Mouse (Mus musculus): ENCODE results near the gene Tmem199.

Tmem199 gene

DNA sequence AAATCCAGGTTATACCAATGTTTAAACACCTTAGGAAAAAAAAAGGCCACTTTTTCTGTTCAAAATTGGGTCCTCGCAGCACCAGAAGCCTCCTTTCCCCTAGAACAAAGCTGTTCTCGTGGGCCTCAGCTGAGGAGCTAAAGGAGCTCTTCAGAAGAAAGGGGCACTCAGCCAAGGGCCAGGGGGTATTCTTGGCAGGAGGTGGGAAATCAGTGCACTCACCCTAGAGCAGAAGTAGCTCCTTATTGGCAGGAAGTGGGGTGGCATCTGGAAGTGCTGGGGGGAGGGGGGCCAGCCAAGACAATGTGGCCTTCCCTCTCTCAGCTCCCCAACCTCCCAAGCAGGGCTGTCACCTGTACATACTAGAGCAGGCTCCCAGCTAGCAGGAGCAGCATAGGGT, 12.9 kb upstream of the Tmem199 start:
- 32% methylated on average over 2 of the region's 2 CpGs for WGBS

- 65% methylated on average over 9 of the region's 9 CpGs for WGBS
Measured at GRCm38 (mm10) chr11:78523241-78523955, 11.4 kb upstream of the Tmem199 start.

DNA sequence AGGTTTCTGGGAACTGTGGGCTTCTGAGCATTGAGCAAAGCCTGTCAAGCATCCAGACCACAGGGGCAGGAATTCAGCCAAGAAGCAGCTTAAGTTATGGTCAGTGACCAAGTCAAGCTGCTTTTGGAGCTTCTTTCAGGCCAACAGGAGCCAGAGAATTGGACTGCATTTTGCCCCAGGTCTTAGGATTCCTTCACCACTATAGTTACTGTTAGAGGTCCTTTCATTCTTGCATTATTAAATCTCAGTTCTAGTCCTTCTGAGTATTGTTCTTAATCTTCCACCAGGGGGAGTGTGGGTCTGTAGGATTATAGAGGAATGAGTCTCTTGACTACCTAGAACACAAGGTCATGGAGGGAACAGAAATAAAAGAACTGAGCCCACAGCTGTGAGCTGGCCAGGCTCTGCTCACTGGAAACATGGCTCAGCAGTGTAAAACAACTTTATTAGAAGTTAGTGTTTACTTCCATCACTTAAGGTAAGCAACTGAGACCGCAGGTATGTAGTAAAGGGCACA, 10.6 kb upstream of the Tmem199 start:
- WGBS = 89% methylated on average over 1 of the region's 1 CpGs

GRCm38 (mm10) chr11:78521880-78522279, 9.9 kb upstream of the Tmem199 start:
- 67% methylated on average over 3 of the region's 3 CpGs for WGBS

DNA sequence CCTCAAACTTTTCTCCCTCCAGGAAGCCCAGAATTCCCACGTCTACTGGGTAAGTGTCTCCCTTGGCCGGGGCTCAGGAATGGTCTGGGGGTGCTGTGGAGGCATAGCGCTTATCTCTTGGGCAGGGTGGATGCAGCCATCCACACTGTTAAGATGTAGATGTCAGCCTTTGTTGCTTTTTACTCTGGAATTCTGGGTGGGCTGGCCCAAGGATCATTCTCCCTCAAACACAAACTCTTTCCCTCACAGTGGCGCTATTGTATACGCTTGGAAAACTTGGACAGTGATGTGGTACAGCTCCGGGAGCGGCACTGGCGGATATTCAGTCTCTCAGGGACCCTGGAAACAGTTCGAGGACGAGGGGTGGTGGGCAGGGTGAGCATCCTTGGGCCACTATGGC, 7.0 kb upstream of the Tmem199 start:
- 71% methylated on average over 10 of the region's 10 CpGs for WGBS

DNA sequence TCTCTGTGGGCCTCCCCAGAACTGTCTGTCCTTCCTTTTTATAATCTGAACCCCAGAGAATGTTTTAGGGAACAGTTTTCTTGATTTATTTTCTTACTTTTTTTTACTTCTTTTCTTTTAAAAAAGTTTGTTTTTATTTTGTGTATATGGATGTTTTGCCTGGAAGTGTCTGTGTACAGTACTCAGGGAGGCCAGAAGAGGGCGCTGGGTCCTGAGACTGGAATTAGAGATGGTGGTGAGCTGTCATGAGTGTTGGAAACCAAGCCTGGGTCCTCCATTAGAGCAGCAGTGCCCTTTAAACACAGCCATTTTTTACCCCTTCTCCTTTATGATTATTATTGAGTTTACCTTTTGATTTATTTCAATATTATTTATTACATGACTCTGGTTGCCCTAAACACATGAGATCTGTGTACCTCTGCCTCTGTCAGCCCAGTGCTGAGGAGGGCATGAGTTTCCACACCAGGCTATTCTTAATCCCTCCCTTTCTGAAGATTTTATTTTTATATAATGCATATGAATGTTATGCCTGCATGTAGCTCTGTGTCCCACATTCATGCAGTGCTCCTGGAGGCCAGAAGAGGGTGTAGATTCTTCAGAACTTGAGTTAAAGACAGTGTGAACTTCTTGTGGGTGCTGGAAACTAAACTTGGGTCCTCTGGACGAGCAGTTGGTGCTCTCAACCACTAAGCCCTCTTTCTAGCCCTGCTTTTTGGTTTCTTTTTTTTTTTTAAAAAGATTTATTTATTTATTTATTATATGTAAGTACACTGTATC, 3.8 kb upstream of the Tmem199 start:
- WGBS = 65% methylated on average over 2 of the region's 2 CpGs

- WGBS = 42% methylated on average over 3 of the region's 3 CpGs
Measured at GRCm38 (mm10) chr11:78513106-78513790, 1.3 kb upstream of the Tmem199 start.

GRCm38 (mm10) chr11:78509148-78509547, 2.8 kb downstream of the Tmem199 start:
- WGBS = 82% methylated on average over 5 of the region's 5 CpGs

DNA sequence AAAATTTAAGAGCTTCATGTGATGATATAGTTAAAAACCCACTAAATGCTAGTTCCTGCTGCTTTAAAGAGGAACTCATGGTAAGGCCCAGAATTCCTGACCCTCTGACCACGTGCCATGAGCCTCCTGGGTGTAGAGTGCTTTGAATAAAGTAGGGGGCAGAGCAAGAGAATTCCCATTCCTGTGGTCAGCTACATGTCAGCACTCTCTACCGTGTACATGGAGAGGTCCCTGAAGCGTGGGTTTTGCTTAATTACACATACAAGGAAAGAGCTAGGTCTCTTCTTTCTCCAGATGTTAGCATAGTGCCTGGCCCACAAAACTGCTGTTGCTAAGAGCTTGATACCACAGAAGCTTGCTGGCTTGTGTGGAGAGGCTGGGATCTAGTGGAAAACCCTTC, 6.5 kb downstream of the Tmem199 start:
- 84% methylated on average over 3 of the region's 3 CpGs for WGBS

GRCm38 (mm10) chr11:78502909-78503650, 8.9 kb downstream of the Tmem199 start, which contains the start of gene Sebox:
TSS of gene Sebox (plus strand) at chr11:78503447.
- WGBS = 46% methylated on average over 7 of the region's 7 CpGs

DNA sequence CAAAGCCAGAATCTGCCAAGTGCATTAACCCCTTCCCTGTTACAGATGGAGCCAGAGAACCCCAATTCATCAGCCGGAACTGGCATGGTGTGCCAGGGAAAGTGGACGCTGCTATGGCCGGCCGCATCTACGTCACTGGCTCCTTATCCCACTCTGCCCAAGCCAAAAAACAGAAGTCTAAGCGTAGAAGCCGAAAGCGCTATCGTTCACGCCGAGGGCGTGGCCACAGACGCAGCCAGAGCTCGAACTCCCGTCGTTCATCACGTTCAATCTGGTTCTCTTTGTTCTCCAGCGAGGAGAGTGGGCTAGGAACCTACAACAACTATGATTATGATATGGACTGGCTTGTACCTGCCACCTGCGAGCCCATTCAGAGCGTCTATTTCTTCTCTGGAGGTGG, 10.4 kb downstream of the Tmem199 start:
- WGBS = 82% methylated on average over 20 of the region's 20 CpGs

GRCm38 (mm10) chr11:78500623-78501202, 11.3 kb downstream of the Tmem199 start:
- 58% methylated on average over 9 of the region's 9 CpGs for WGBS

DNA sequence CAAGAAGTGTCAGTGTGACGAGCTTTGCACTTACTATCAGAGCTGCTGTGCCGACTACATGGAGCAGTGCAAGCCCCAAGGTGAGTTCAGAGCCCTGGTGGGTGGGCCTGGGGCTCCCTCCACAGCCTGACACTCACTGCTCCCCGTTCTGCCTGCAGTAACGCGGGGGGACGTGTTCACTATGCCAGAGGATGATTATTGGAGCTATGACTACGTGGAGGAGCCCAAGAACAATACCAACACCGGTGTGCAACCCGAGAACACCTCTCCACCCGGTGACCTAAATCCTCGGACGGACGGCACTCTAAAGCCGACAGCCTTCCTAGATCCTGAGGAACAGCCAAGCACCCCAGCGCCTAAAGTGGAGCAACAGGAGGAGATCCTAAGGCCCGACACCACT, 12.4 kb downstream of the Tmem199 start:
- 72% methylated on average over 16 of the region's 16 CpGs for WGBS

- WGBS = 74% methylated on average over 7 of the region's 7 CpGs
Measured at GRCm38 (mm10) chr11:78499004-78499403, 13.0 kb downstream of the Tmem199 start, which contains the start of gene Vtn. TSS of gene Vtn (plus strand) at chr11:78499091.

DNA sequence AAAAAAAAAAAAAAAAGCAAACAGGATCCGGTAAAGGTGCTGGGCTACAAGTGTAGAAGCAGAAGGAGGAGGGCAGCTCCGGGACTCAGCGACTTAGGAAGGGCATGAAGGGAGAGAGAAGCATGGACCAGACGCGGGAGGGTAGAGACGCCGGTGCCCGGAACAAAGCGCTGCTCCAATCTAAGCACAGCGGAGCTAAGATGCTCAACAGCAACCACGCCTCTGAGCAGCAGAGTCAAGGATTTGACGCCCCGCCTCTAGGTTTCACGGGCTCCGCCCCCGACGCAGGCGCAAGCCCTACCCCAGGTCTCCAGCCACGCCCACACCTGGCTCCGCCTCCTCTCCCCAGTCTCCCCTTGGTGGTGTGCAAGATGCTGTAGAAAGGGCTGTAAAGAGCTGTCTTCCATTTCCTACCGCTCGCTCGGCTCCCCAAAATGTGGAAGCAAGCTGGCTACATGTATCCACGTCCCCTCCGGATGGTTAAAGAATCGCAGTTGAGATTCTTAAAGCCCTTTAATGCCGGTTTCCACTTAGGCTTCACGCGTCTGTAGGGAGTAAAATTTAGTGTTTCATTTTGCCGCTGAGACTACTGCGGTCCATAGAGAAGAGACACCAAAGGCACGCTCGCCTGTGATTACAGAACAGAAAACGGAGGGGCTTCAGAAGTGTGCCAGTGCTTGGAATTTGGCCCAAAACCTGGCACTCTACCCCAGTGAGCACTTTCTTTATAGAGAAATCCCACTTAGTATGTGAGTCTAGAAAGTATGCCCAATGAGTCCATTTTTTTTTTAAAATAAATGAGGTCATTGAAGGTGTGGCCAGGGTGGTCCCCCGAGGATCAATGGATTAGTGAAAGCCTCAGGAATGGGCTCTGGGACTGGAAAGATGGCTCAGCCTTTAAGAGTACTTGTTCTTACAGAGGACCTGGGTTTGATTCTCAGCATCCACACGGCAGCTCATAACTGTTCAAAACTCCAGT, 14.1 kb downstream of the Tmem199 start, which contains the start of gene Sarm1:
Gene Sarm1, minus strand, starts transcription at position 211 of the 979 bp plus-strand sequence.
- WGBS = 2% methylated on average over 36 of the region's 36 CpGs

GRCm38 (mm10) chr11:78497071-78497541, 14.9 kb downstream of the Tmem199 start:
- under 1% methylated on average over 44 of the region's 44 CpGs for WGBS

DNA sequence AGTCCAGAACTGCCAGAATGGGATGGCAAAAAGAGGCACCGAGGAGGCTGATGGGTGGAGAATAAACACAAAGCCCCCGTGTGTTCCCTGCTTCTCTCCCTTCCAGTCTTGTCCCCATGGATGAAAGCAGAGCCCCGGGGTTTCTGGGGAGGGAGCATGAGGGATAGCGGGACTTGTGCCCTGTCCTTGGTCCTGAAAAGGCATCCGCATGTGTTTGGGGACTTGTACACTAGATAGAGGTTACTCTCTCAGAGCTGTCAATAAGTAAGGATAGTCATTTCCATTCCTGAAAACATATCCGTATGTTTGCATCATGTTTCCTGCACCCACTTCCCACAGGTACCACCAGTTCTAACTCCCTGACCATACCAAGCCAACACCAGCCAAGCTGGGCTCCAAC, 16.1 kb downstream of the Tmem199 start:
- 12% methylated on average over 6 of the region's 6 CpGs for WGBS

DNA sequence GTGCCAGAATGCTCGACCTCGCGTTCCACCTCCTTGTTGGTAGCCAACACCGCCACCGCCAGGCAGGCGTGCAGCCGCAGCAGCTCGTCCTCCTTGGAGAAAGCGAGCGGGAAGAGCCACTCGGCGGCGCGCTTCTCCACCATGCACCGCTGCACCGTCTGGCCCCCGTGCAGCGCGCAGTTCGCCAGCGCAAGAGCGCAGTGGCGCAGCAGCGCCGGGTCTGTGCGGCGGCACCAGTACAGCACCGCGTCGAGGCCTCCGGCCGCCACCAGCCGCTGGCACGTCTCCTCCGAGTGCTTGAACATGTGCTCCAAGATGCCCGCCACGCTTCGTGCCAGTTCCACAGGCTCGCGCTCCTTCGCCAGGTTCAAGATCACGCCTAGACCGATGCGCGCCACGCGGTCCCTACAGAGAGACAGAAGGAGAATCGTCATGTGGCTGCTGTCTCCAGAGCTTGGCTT, 21.2 kb downstream of the Tmem199 start:
- 5% methylated on average over 46 of the region's 48 CpGs for WGBS

GRCm38 (mm10) chr11:78488168-78488567, 23.8 kb downstream of the Tmem199 start:
- WGBS = 12% methylated on average over 8 of the region's 8 CpGs

- WGBS = 72% methylated on average over 7 of the region's 7 CpGs
Measured at GRCm38 (mm10) chr11:78483639-78484038, 28.3 kb downstream of the Tmem199 start.

Measured in cerebral cortex, adult 2 months (tissue).